Mouse (Mus musculus): ENCODE results near the gene Rars. TPM values are rescaled to one million over a fixed set of nuclear protein-coding genes. Genes with fewer than 3 reads are reported as not detected.
A peak's percentile ranks its signal among the peaks of the same experiment; 100 is the strongest.
"Not testable (repeated sequence)": the region's sequence is repeated elsewhere in the genome, so short reads cannot be mapped to it uniquely, and the experiment has no call there.

Gene Rars
- polyA plus RNA-seq, 1 experiment from 2014 or later, result 81.2 TPM

GRCm38 (mm10) chr11:35856359-35857040 is 22.2 kb upstream of the Rars start:
- peaks cover 9% of the 10 kb centered on the region for H3K36me3 ChIP-seq
- peak overlapping the region; percentile 90 for H3K27ac ChIP-seq (replicated peaks)
- WGBS, result 10% methylated on average over 11 of the region's 11 CpGs
- no peaks in the 10 kb centered on the region for H3K9me3 ChIP-seq
- peak overlapping the region; percentile 7; the same call in 1 of the 2 replicates for H3K4me2 ChIP-seq (replicated peaks)
- no peak overlapping the region for H3K4me3 ChIP-seq
- no peak overlapping the region for H3K9ac ChIP-seq (replicated peaks)
- no peaks in the 10 kb centered on the region for H3K27me3 ChIP-seq
- peaks cover 34% of the 10 kb centered on the region for H3K4me1 ChIP-seq
- ATAC-seq (ENCODE audit: low FRiP score, low read depth), result peak; percentile 94

- H3K27ac ChIP-seq (replicated peaks), result peak overlapping the region; percentile 90
These were observed 21.3 kb upstream of the Rars start for GRCm38 (mm10) chr11:35855567-35855966.

GRCm38 (mm10) chr11:35854941-35855340 is 20.6 kb upstream of the Rars start:
- no peak overlapping the region for H3K9ac ChIP-seq (replicated peaks)
- ATAC-seq (ENCODE audit: low FRiP score, low read depth), result no peak
- peaks cover 15% of the 10 kb centered on the region for H3K36me3 ChIP-seq
- H3K4me2 ChIP-seq (replicated peaks), result no peak overlapping the region
- 83% methylated on average over 5 of the region's 5 CpGs for WGBS
- no peaks in the 10 kb centered on the region for H3K9me3 ChIP-seq
- H3K27ac ChIP-seq (replicated peaks), result peak overlapping the region; percentile 90; the same call in 1 of the 2 replicates
- no peaks in the 10 kb centered on the region for H3K27me3 ChIP-seq
- peaks cover 34% of the 10 kb centered on the region for H3K4me1 ChIP-seq
- H3K4me3 ChIP-seq, result no peak overlapping the region

More at GRCm38 (mm10) chr11:35855567-35855966, 21.3 kb upstream of the Rars start:
- 73% methylated on average over 7 of the region's 9 CpGs for WGBS
- Histone ChIP-seq H3K4me1 (peaks cover 34% of the 10 kb centered on the region), H3K36me3 (peaks cover 13% of the 10 kb centered on the region), H3K27me3 (no peaks in the 10 kb centered on the region), H3K9me3 (no peaks in the 10 kb centered on the region), H3K4me2 (replicated peaks) (no peak overlapping the region), H3K9ac (replicated peaks) (no peak overlapping the region), H3K4me3 (no peak overlapping the region)
- ATAC-seq (ENCODE audit: low FRiP score, low read depth), result no peak

- no peaks in the 10 kb centered on the region for H3K27me3 ChIP-seq
- H3K9me3 ChIP-seq, result no peaks in the 10 kb centered on the region
- peaks cover 34% of the 10 kb centered on the region for H3K4me1 ChIP-seq
- H3K9ac ChIP-seq (replicated peaks), result no peak overlapping the region
- H3K4me3 ChIP-seq, result no peak overlapping the region
- WGBS, result 95% methylated on average over 4 of the region's 4 CpGs
- H3K36me3 ChIP-seq, result peaks cover 15% of the 10 kb centered on the region
- no peak for ATAC-seq (ENCODE audit: low FRiP score, low read depth)
- H3K27ac ChIP-seq (replicated peaks), result no peak overlapping the region
- no peak overlapping the region for H3K4me2 ChIP-seq (replicated peaks)
These were observed 19.3 kb upstream of the Rars start for GRCm38 (mm10) chr11:35853651-35854050.

DNA sequence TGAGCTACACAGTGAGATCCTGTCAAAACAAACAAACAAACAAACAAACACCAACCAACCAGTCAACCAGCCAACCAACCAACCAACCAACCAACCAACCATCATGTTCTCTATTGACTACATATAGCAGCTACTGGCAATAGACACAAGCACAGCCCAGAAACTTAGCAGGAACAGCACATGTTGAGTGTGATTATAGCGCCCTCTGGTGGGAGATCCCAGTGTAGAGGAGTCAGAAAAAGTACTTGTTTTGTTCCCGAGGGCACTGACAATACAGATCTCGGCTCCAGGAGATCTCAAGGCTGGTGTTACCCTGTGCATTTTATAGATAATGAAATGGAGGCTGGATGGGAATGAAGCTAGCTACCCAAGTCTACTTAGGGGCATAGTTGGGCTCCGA is 18.4 kb upstream of the Rars start:
- H3K4me3 ChIP-seq, result no peak overlapping the region
- H3K27ac ChIP-seq (replicated peaks), result no peak overlapping the region
- H3K4me1 ChIP-seq, result peaks cover 30% of the 10 kb centered on the region
- 57% methylated on average over 4 of the region's 4 CpGs for WGBS
- peaks cover 15% of the 10 kb centered on the region for H3K36me3 ChIP-seq
- H3K4me2 ChIP-seq (replicated peaks), result no peak overlapping the region
- H3K27me3 ChIP-seq, result no peaks in the 10 kb centered on the region
- H3K9me3 ChIP-seq, result no peaks in the 10 kb centered on the region
- no peak for ATAC-seq (ENCODE audit: low FRiP score, low read depth)
- H3K9ac ChIP-seq (replicated peaks), result no peak overlapping the region

DNA sequence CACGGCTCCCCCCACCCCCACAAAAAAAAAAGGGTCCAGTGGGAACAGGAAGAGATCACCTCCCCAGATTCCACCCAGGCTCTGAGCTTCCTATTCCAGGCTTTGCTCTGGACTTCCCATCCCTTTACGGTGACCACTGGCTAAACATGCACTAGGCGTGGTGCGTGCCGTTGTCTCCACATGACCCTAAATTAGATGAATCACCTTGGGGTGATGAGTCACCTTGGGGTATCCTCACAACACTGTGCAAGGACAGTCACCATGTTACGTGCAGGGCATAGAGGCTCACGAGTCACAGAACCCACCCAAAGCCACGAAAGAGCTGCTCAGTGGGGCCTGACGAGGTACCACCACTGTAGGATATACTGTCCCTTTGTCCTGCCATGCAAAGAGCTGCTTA is 10.0 kb upstream of the Rars start:
- H3K36me3 ChIP-seq, result peaks cover 13% of the 10 kb centered on the region
- H3K4me1 ChIP-seq, result 0 out of 2 replicates have a peak, but pooled peaks cover 4% of the 10 kb centered on the region
- H3K4me2 ChIP-seq (replicated peaks), result no peak overlapping the region
- no peak overlapping the region for H3K9ac ChIP-seq (replicated peaks)
- ATAC-seq (ENCODE audit: low FRiP score, low read depth), result no peak
- no peaks in the 10 kb centered on the region for H3K27me3 ChIP-seq
- peaks cover 4% of the 10 kb centered on the region; the same call in 1 of the 2 replicates for H3K9me3 ChIP-seq
- no peak overlapping the region for H3K27ac ChIP-seq (replicated peaks)
- 92% methylated on average over 9 of the region's 9 CpGs for WGBS
- no peak overlapping the region for H3K4me3 ChIP-seq

GRCm38 (mm10) chr11:35842560-35842959 is 8.3 kb upstream of the Rars start:
- not testable (repeated sequence) for H3K27ac ChIP-seq (replicated peaks); H3K27me3 ChIP-seq; H3K9me3 ChIP-seq; H3K4me1 ChIP-seq; H3K4me2 ChIP-seq (replicated peaks); ATAC-seq (ENCODE audit: low FRiP score, low read depth); H3K4me3 ChIP-seq; H3K9ac ChIP-seq (replicated peaks)
- 83% methylated on average over 4 of the region's 4 CpGs for WGBS
- H3K36me3 ChIP-seq, result peaks cover 13% of the 10 kb centered on the region

DNA sequence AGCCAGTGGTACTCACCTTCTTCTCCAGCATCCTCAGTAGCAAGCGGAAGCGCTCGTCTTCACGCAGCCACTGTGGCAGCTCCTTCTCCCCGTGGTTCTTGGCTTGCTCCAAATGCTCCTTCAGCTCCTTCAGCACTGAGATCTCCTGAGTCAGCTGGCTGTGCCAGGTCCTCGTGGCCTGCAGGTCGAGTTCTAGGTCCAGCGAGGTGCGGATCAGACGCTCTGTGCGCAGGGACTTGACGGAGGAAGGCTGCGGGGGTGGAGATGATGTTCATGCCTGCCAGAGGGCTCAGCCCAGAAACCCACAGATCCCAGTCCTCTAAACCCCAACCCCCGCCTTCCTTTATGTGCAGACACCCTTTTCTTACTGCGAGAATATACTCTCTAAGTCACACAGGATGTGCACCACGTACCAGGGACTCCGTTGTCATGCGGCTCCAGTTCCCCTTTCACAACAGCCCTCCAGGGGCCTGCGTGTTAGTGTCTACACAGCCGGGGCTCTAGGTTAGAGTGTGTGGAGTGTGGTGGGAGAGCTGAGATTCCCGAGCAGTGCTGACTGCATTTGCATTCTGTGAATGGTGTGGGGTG is 7.5 kb upstream of the Rars start:
- 0 out of 2 replicates have a peak, but pooled peaks cover 4% of the 10 kb centered on the region for H3K4me1 ChIP-seq
- H3K27me3 ChIP-seq, result no peaks in the 10 kb centered on the region
- no peak for ATAC-seq (ENCODE audit: low FRiP score, low read depth)
- H3K27ac ChIP-seq (replicated peaks), result no peak overlapping the region
- WGBS, result 83% methylated on average over 21 of the region's 21 CpGs
- peaks cover 4% of the 10 kb centered on the region; the same call in 1 of the 2 replicates for H3K9me3 ChIP-seq
- H3K9ac ChIP-seq (replicated peaks), result no peak overlapping the region
- H3K4me3 ChIP-seq, result no peak overlapping the region
- no peak overlapping the region for H3K4me2 ChIP-seq (replicated peaks)
- peaks cover 13% of the 10 kb centered on the region for H3K36me3 ChIP-seq

DNA sequence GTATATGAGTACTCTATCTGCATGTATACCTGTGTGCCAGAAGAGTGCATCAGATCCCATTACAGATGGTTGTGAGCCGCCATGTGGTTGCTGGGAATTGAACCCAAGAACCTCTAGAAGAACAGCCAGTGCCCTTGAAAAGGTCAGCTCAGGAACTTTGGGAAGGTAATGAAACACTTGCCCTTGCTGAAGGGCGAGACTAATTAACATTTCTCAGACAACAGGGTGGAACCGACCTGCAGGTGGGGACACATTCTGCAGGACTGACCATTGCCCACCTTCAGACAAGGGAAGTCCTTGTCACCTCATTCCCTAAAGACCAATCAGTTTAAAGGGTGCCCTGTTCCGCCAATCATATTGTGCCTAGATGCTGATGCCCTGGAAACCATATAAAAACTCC is 6.5 kb upstream of the Rars start:
- H3K27ac ChIP-seq (replicated peaks), result not testable (repeated sequence)

DNA sequence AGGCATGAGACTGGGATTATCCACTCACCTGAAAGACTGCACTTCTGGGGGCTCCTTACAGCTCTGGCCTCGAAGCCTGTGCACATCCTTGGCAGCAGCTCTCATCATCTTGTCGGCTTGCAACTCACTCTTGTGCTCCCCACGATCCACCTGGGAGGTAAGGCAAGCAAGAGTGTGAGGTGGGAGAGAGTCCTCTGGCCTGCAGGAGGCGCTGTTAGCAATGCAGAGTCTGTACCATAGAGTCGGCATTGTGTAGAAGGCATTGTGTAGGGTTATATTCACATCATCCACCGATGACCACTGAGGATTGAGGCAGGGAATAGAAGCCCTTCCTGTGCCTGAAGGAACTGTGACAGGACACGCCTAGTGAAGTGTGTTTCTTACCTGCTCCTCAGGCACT is 6.0 kb upstream of the Rars start:
- Histone ChIP-seq H3K9ac (replicated peaks) (no peak overlapping the region), H3K36me3 (peaks cover 13% of the 10 kb centered on the region), H3K4me1 (0 out of 2 replicates have a peak, but pooled peaks cover 4% of the 10 kb centered on the region), H3K27me3 (no peaks in the 10 kb centered on the region), H3K27ac (replicated peaks) (0 out of 2 replicates have a peak overlapping the region, but pooled peaks have one; percentile 0), H3K4me2 (replicated peaks) (no peak overlapping the region), H3K4me3 (no peak overlapping the region), H3K9me3 (peaks cover 4% of the 10 kb centered on the region; the same call in 1 of the 2 replicates)
- 86% methylated on average over 7 of the region's 7 CpGs for WGBS
- no peak for ATAC-seq (ENCODE audit: low FRiP score, low read depth)

More for the DNA sequence above, 6.5 kb upstream of the Rars start:
- H3K4me1 ChIP-seq; ATAC-seq (ENCODE audit: low FRiP score, low read depth); H3K9ac ChIP-seq (replicated peaks); H3K4me2 ChIP-seq (replicated peaks); H3K9me3 ChIP-seq; H3K4me3 ChIP-seq; H3K27me3 ChIP-seq: not testable (repeated sequence)
- peaks cover 13% of the 10 kb centered on the region for H3K36me3 ChIP-seq
- WGBS, result 93% methylated on average over 4 of the region's 4 CpGs

- H3K27ac ChIP-seq (replicated peaks), result peak overlapping the region; percentile 56
- peaks cover 8% of the 10 kb centered on the region for H3K36me3 ChIP-seq
These were observed 4.3 kb upstream of the Rars start for GRCm38 (mm10) chr11:35838345-35839338.

More at GRCm38 (mm10) chr11:35838345-35839338, 4.3 kb upstream of the Rars start:
- Histone ChIP-seq H3K9me3 (peaks cover 4% of the 10 kb centered on the region; the same call in 1 of the 2 replicates), H3K4me1 (peaks cover 3% of the 10 kb centered on the region), H3K4me2 (replicated peaks) (peak overlapping the region; percentile 51), H3K27me3 (no peaks in the 10 kb centered on the region), H3K4me3 (peak overlapping the region; percentile 22), H3K9ac (replicated peaks) (no peak overlapping the region)
- peak; percentile 82 for ATAC-seq (ENCODE audit: low FRiP score, low read depth)
- WGBS, result 27% methylated on average over 28 of the region's 28 CpGs

All from midbrain, embryonic 12.5 days (tissue).